Mouse (Mus musculus): ENCODE data around the gene Prr13. TPM values are rescaled to one million over a fixed set of nuclear protein-coding genes. Genes with fewer than 3 reads are reported as not detected.
A peak's percentile ranks its signal among the peaks of the same experiment; 100 is the strongest.

Gene Prr13
- total and polyA plus RNA-seq, 2 experiments = 7.3 to 93.4 TPM

DNA sequence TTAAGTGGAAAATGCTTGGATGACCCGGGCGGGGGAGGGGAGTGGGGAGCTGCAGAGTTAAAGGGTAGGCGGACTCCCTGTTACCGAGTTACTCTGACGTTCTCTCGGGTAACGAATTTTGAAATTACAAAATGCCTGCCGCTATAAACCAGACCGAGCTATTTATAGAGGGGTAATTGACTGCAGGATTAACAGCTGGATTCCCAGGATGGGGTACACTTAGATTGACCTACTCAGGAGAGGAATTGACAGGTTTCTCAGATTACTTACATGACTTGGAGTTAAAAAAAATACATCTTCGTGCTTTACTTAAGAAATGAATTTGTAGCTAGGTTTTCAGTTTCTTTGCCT is 12.4 kb downstream of the Prr13 start:
- Histone ChIP-seq H3K27me3 (ENCODE audit: control insufficient read depth, insufficient read depth, low read length) (no peaks in the 10 kb centered on the region), H3K9ac (ENCODE audit: low read depth, low read length) (peak overlapping the region; percentile 86), H3K4me3 (ENCODE audit: insufficient read depth, low read depth, low read length) (peak overlapping the region; percentile 80), H3K4me1 (ENCODE audit: control insufficient read depth, insufficient read depth, low read length) (peaks cover 9% of the 10 kb centered on the region; the same call in 1 of the 2 replicates), H3K36me3 (ENCODE audit: control insufficient read depth, insufficient read depth, low read length) (peaks cover 29% of the 10 kb centered on the region), H3K27ac (replicated peaks; ENCODE audit: insufficient read depth, low read depth, low read length) (no peak overlapping the region), H3K79me2 (ENCODE audit: control insufficient read depth, insufficient read depth, low read length) (peaks cover 8% of the 10 kb centered on the region)
- peak; percentile 40 for DNase-seq (ENCODE audit: extremely low read depth, low read depth, low spot score)
- TF ChIP-seq POLR2A (IDR thresholded peaks at IDR 0.05; ENCODE audit: extremely low read depth, insufficient read depth, low read length) (no peak), CTCF (IDR thresholded peaks at IDR 0.05; ENCODE audit: low read depth, low read length) (no peak)
- 1% methylated on average over 10 of the region's 10 CpGs for WGBS

DNA sequence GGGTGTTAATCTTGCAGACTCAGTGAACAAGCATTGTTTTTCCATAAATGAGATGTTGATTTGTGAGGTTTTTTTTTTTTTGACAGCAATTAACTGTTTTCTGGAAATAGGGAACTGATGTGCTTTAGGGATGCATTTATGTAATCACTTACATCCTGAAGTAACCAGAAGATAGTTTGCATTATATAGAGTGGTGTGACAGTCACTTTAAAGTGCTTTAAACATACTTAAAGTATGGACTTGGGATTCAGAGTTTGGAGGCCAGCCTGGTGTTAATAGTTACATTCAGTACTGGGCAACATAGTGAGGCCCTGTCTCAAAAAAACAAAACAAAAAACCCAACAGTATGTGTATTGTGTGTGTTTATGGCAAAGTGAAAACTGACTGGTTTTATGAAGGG is 12.9 kb downstream of the Prr13 start:
- TF ChIP-seq CTCF (IDR thresholded peaks at IDR 0.05; ENCODE audit: low read depth, low read length) (no peak), POLR2A (IDR thresholded peaks at IDR 0.05; ENCODE audit: extremely low read depth, insufficient read depth, low read length) (no peak)
- H3K27me3 ChIP-seq (ENCODE audit: control insufficient read depth, insufficient read depth, low read length) = no peaks in the 10 kb centered on the region
- peaks cover 32% of the 10 kb centered on the region for H3K36me3 ChIP-seq (ENCODE audit: control insufficient read depth, insufficient read depth, low read length)
- H3K27ac ChIP-seq (replicated peaks; ENCODE audit: insufficient read depth, low read depth, low read length) = no peak overlapping the region
- no peak for DNase-seq (ENCODE audit: extremely low read depth, low read depth, low spot score)
- H3K79me2 ChIP-seq (ENCODE audit: control insufficient read depth, insufficient read depth, low read length) = peaks cover 8% of the 10 kb centered on the region
- H3K4me1 ChIP-seq (ENCODE audit: control insufficient read depth, insufficient read depth, low read length) = peaks cover 9% of the 10 kb centered on the region; the same call in 1 of the 2 replicates
- H3K4me3 ChIP-seq (ENCODE audit: insufficient read depth, low read depth, low read length) = peak overlapping the region; percentile 80; the same call in 1 of the 2 replicates
- H3K9ac ChIP-seq (ENCODE audit: low read depth, low read length) = no peak overlapping the region

DNA sequence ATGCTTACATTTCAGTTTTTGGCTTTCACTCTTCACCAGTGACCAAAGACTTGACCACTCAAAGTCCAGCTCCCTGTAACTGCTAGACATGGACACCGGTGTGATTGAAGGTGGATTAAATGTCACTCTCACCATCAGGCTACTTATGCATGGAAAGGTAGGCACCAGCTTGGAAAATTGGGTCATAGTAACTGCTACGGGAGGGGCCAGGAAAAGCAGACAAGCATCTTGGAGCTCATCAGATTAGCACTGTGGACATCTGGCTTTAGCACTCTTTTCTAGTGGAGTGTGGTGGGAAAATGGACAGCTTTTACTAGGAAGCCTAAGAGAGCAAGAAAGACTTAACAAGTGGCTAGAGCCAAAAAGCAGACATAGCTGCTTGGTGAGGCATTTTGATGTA is 14.4 kb downstream of the Prr13 start:
- Histone ChIP-seq H3K27ac (replicated peaks; ENCODE audit: insufficient read depth, low read depth, low read length) (no peak overlapping the region), H3K4me1 (ENCODE audit: control insufficient read depth, insufficient read depth, low read length) (peaks cover 9% of the 10 kb centered on the region; the same call in 1 of the 2 replicates), H3K36me3 (ENCODE audit: control insufficient read depth, insufficient read depth, low read length) (peaks cover 45% of the 10 kb centered on the region)

DNA sequence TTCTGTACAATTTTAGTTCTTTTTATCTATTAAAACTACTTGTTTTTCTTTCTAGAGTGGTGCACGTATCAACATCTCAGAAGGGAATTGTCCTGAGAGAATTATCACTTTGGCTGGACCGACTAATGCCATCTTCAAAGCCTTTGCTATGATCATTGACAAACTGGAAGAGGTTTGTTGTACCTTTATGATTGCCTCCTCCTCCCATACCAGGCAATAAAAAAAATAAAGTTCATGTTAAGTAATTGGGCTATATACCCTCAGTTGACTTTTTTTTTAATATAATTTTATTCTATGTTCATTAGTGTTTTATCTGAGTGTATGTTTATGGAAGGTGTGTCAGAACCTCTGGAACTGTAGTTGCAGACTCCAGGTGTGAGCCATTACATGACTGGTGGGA is 15.7 kb downstream of the Prr13 start:
- H3K27me3 ChIP-seq (ENCODE audit: control insufficient read depth, insufficient read depth, low read length) = no peaks in the 10 kb centered on the region
- DNase-seq (ENCODE audit: extremely low read depth, low read depth, low spot score) = no peak
- TF ChIP-seq CTCF (IDR thresholded peaks at IDR 0.05; ENCODE audit: low read depth, low read length) (no peak), POLR2A (IDR thresholded peaks at IDR 0.05; ENCODE audit: extremely low read depth, insufficient read depth, low read length) (no peak)
- peaks cover 55% of the 10 kb centered on the region for H3K36me3 ChIP-seq (ENCODE audit: control insufficient read depth, insufficient read depth, low read length)
- WGBS = 94% methylated on average over 2 of the region's 2 CpGs
- H3K27ac ChIP-seq (replicated peaks; ENCODE audit: insufficient read depth, low read depth, low read length) = no peak overlapping the region
- H3K9ac ChIP-seq (ENCODE audit: low read depth, low read length) = no peak overlapping the region
- H3K79me2 ChIP-seq (ENCODE audit: control insufficient read depth, insufficient read depth, low read length) = peaks cover 8% of the 10 kb centered on the region
- no peak overlapping the region for H3K4me3 ChIP-seq (ENCODE audit: insufficient read depth, low read depth, low read length)
- H3K4me1 ChIP-seq (ENCODE audit: control insufficient read depth, insufficient read depth, low read length) = peaks cover 9% of the 10 kb centered on the region; the same call in 1 of the 2 replicates

More for the DNA sequence above, 14.4 kb downstream of the Prr13 start:
- peak; percentile 23 for DNase-seq (ENCODE audit: extremely low read depth, low read depth, low spot score)
- no peak for TF ChIP-seq POLR2A (IDR thresholded peaks at IDR 0.05; ENCODE audit: extremely low read depth, insufficient read depth, low read length)
- TF ChIP-seq CTCF (IDR thresholded peaks at IDR 0.05; ENCODE audit: low read depth, low read length) = no peak
- WGBS = 18% methylated on average over 2 of the region's 2 CpGs
- H3K79me2 ChIP-seq (ENCODE audit: control insufficient read depth, insufficient read depth, low read length) = peaks cover 8% of the 10 kb centered on the region
- H3K4me3 ChIP-seq (ENCODE audit: insufficient read depth, low read depth, low read length) = no peak overlapping the region
- no peak overlapping the region; the same call in 1 of the 2 replicates for H3K9ac ChIP-seq (ENCODE audit: low read depth, low read length)
- H3K27me3 ChIP-seq (ENCODE audit: control insufficient read depth, insufficient read depth, low read length) = no peaks in the 10 kb centered on the region

DNA sequence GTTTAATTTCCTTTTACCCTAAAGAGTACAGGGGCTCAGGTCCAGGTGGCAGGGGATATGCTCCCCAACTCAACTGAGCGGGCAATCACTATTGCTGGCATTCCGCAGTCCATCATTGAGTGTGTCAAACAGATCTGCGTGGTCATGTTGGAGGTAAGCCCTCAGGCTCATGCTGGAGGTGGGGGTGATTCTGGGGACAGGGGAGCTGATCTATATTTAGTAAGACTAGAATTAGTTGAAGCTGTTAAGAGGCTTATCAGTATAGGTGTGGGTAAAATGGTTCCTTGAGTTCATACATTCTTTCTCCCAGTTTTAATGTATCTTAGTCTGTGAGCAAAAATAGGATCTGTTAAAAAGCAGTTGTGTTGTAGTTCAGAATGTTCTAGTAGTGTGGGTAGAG is 24.3 kb downstream of the Prr13 start:
- Histone ChIP-seq H3K9ac (ENCODE audit: low read depth, low read length) (no peak overlapping the region), H3K4me3 (ENCODE audit: insufficient read depth, low read depth, low read length) (no peak overlapping the region), H3K27me3 (ENCODE audit: control insufficient read depth, insufficient read depth, low read length) (no peaks in the 10 kb centered on the region), H3K27ac (replicated peaks; ENCODE audit: insufficient read depth, low read depth, low read length) (no peak overlapping the region), H3K79me2 (ENCODE audit: control insufficient read depth, insufficient read depth, low read length) (no peaks in the 10 kb centered on the region; the same call in 1 of the 2 replicates), H3K4me1 (ENCODE audit: control insufficient read depth, insufficient read depth, low read length) (no peaks in the 10 kb centered on the region), H3K36me3 (ENCODE audit: control insufficient read depth, insufficient read depth, low read length) (peaks cover 72% of the 10 kb centered on the region)
- WGBS = 92% methylated on average over 3 of the region's 3 CpGs
- DNase-seq (ENCODE audit: extremely low read depth, low read depth, low spot score) = no peak
- TF ChIP-seq POLR2A (IDR thresholded peaks at IDR 0.05; ENCODE audit: extremely low read depth, insufficient read depth, low read length) (no peak), CTCF (IDR thresholded peaks at IDR 0.05; ENCODE audit: low read depth, low read length) (no peak)

DNA sequence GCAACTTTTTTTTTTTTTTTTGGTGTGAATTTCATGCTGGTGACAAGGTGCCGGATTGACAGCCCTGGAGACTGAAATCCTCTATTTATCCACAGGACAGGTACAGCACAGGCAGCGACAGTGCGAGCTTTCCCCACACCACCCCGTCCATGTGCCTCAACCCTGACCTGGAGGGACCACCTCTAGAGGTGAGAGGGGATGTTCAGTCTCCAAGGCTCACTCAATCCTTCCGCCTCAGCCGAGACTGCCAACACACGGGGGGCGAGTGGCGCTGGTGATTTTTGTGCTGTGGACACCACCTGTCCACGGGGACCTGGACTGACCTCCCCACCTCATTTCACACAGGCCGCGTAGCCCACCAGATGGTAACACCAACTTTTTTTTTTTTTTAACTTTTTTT is 27.0 kb downstream of the Prr13 start:
- Histone ChIP-seq H3K9ac (ENCODE audit: low read depth, low read length) (no peak overlapping the region), H3K4me1 (ENCODE audit: control insufficient read depth, insufficient read depth, low read length) (no peaks in the 10 kb centered on the region), H3K27me3 (ENCODE audit: control insufficient read depth, insufficient read depth, low read length) (no peaks in the 10 kb centered on the region), H3K4me3 (ENCODE audit: insufficient read depth, low read depth, low read length) (no peak overlapping the region), H3K36me3 (ENCODE audit: control insufficient read depth, insufficient read depth, low read length) (peaks cover 74% of the 10 kb centered on the region), H3K27ac (replicated peaks; ENCODE audit: insufficient read depth, low read depth, low read length) (no peak overlapping the region), H3K79me2 (ENCODE audit: control insufficient read depth, insufficient read depth, low read length) (no peaks in the 10 kb centered on the region; the same call in 1 of the 2 replicates)
- 94% methylated on average over 12 of the region's 12 CpGs for WGBS
- TF ChIP-seq CTCF (IDR thresholded peaks at IDR 0.05; ENCODE audit: low read depth, low read length) (no peak), POLR2A (IDR thresholded peaks at IDR 0.05; ENCODE audit: extremely low read depth, insufficient read depth, low read length) (no peak)
- DNase-seq (ENCODE audit: extremely low read depth, low read depth, low spot score) = no peak
